Mouse (Mus musculus) heart, embryonic 13.5 days (tissue): ENCODE measurements around the gene Fastkd3. TPM values are rescaled to one million over a fixed set of nuclear protein-coding genes. Genes with fewer than 3 reads are reported as not detected.

Experiments used
- ATAC-seq: fragments of 200-750 bp; cut with Nextera tagmentation; 2 replicates; pipeline ENCODE4 v1.8.0; 2017; ENCODE audit warnings: moderate TSS enrichment; ENCODE audit not compliant: insufficient number of reproducible peaks, low FRiP score, low TSS enrichment; ENCODE audit errors: extremely low read depth
- H3K27ac ChIP-seq: fragments of 300-500 bp; sonication (generic); replicated peaks from 2 replicates; pipeline ENCODE4 v1.5.1; 2015; ENCODE audit warnings: moderate library complexity, mild to moderate bottlenecking, inconsistent platforms
- H3K27me3 ChIP-seq: fragments of 300-500 bp; sonication (generic); replicated peaks from 2 replicates; pipeline ENCODE4 v1.6.1; 2015; ENCODE audit warnings: mild to moderate bottlenecking, inconsistent platforms
- H3K36me3 ChIP-seq: fragments of 300-500 bp; sonication (generic); 2 replicates; pipeline ENCODE4 v1.6.1; 2015; ENCODE audit warnings: mild to moderate bottlenecking, inconsistent platforms
- H3K4me1 ChIP-seq: fragments of 300-500 bp; sonication (generic); 2 replicates; pipeline ENCODE4 v1.6.1; 2015; ENCODE audit warnings: inconsistent platforms
- H3K4me2 ChIP-seq: fragments of 300-500 bp; sonication (generic); 2 replicates; pipeline ENCODE4 v1.6.1; 2015; ENCODE audit warnings: inconsistent platforms, mild to moderate bottlenecking, moderate library complexity
- H3K4me3 ChIP-seq: fragments of 300-500 bp; sonication (generic); 2 replicates; pipeline ENCODE4 v1.5.1; 2015; ENCODE audit warnings: moderate library complexity, mild to moderate bottlenecking, inconsistent platforms
- H3K9ac ChIP-seq: fragments of 300-500 bp; sonication (generic); 2 replicates; pipeline ENCODE4 v1.6.1; 2015; ENCODE audit warnings: inconsistent platforms, mild to moderate bottlenecking, moderate library complexity
- H3K9me3 ChIP-seq: fragments of 300-500 bp; sonication (generic); 2 replicates; pipeline ENCODE4 v1.6.1; 2016; ENCODE audit warnings: inconsistent platforms
- WGBS: fragments of 180-500 bp; shearing (Covaris S2); methylation state at CpG from one replicate; pipeline ENCODE4 v1.1.7; 2015; ENCODE audit warnings: mixed read lengths; 5-methylcytosine and 5-hydroxymethylcytosine counted together
- polyA plus RNA-seq: library from polyadenylated mRNA; unstranded; fragments of >200 nt; fragmentation: Nextera tagmentation; extraction: Ambion mirVana; gene quantifications from 2 replicates; pipeline ENCODE4 v1.2.1, GENCODE M21; 2015

The Fastkd3 gene
- polyA plus RNA-seq, 1 experiment from 2014 or later: 18.1 TPM

- peak overlapping the region; percentile 96 for H3K4me2 ChIP-seq
- H3K27me3 ChIP-seq: no peaks in the 10 kb centered on the region
- peak overlapping the region; percentile 84 for H3K4me3 ChIP-seq
- no peaks in the 10 kb centered on the region for H3K9me3 ChIP-seq
- H3K36me3 ChIP-seq: peaks cover 57% of the 10 kb centered on the region
- H3K9ac ChIP-seq: peak overlapping the region; percentile 90
- H3K27ac ChIP-seq: peak overlapping the region; percentile 73
- 1% methylated on average over 11 of the region's 11 CpGs for WGBS
- peaks cover 25% of the 10 kb centered on the region for H3K4me1 ChIP-seq
- ATAC-seq: peak; percentile 7; the same call in 1 of the 2 replicates
Measured at GRCm38 (mm10) chr13:68582517-68582780, 415 bp downstream of the Fastkd3 start.

GRCm38 (mm10) chr13:68583961-68584360, 1.9 kb downstream of the Fastkd3 start:
- Histone ChIP-seq H3K4me1 (peaks cover 25% of the 10 kb centered on the region), H3K9ac (no peak overlapping the region), H3K27me3 (no peaks in the 10 kb centered on the region), H3K36me3 (peaks cover 57% of the 10 kb centered on the region), H3K27ac (no peak overlapping the region), H3K4me3 (no peak overlapping the region), H3K9me3 (no peaks in the 10 kb centered on the region), H3K4me2 (no peak overlapping the region)
- no peak for ATAC-seq
- 90% methylated on average over 11 of the region's 11 CpGs for WGBS

GRCm38 (mm10) chr13:68585441-68585840, 3.4 kb downstream of the Fastkd3 start:
- Histone ChIP-seq H3K27me3 (no peaks in the 10 kb centered on the region), H3K4me3 (no peak overlapping the region), H3K4me1 (peaks cover 22% of the 10 kb centered on the region), H3K36me3 (peaks cover 69% of the 10 kb centered on the region), H3K4me2 (no peak overlapping the region), H3K9ac (no peak overlapping the region), H3K9me3 (no peaks in the 10 kb centered on the region), H3K27ac (no peak overlapping the region)
- no peak for ATAC-seq
- 80% methylated on average over 7 of the region's 7 CpGs for WGBS

GRCm38 (mm10) chr13:68588352-68588751, 6.3 kb downstream of the Fastkd3 start:
- ATAC-seq: no peak
- Histone ChIP-seq H3K27me3 (no peaks in the 10 kb centered on the region), H3K4me1 (peaks cover 6% of the 10 kb centered on the region; the same call in 1 of the 2 replicates), H3K9ac (no peak overlapping the region), H3K4me2 (no peak overlapping the region), H3K4me3 (no peak overlapping the region), H3K36me3 (peaks cover 98% of the 10 kb centered on the region), H3K27ac (no peak overlapping the region), H3K9me3 (no peaks in the 10 kb centered on the region)

- Histone ChIP-seq H3K27ac (no peak overlapping the region), H3K4me1 (no peaks in the 10 kb centered on the region), H3K36me3 (peaks cover 50% of the 10 kb centered on the region), H3K9ac (no peak overlapping the region), H3K4me3 (no peak overlapping the region), H3K4me2 (no peak overlapping the region), H3K27me3 (peaks cover 11% of the 10 kb centered on the region; the same call in 1 of the 2 replicates), H3K9me3 (no peaks in the 10 kb centered on the region)
- 55% methylated on average over 1 of the region's 1 CpGs for WGBS
- ATAC-seq: no peak
Measured at GRCm38 (mm10) chr13:68593797-68594196, 11.8 kb downstream of the Fastkd3 start.

- Histone ChIP-seq H3K4me1 (peaks cover 9% of the 10 kb centered on the region), H3K4me3 (peak within 1 kb of the TSS; percentile 16; the same call in 1 of the 2 replicates), H3K27ac (no peak within 1 kb of the TSS), H3K4me2 (peak within 1 kb of the TSS; percentile 48), H3K36me3 (peaks cover 16% of the 10 kb centered on the region), H3K27me3 (peaks cover 11% of the 10 kb centered on the region; the same call in 1 of the 2 replicates), H3K9ac (no peak within 1 kb of the TSS), H3K9me3 (no peaks in the 10 kb centered on the region)
- ATAC-seq: no peak
- WGBS: 11% methylated on average over 10 of the region's 10 CpGs
Measured at GRCm38 (mm10) chr13:68597199-68597598, 15.2 kb downstream of the Fastkd3 start, which contains the start of gene 1700001L19Rik. Gene 1700001L19Rik (plus strand): TSS chr13:68597421.

- H3K4me1 ChIP-seq: peaks cover 9% of the 10 kb centered on the region
- ATAC-seq: no peak
- H3K4me3 ChIP-seq: peak overlapping the region; percentile 16; the same call in 1 of the 2 replicates
- no peaks in the 10 kb centered on the region for H3K9me3 ChIP-seq
- 11% methylated on average over 13 of the region's 13 CpGs for WGBS
- H3K4me2 ChIP-seq: peak overlapping the region; percentile 48
- H3K36me3 ChIP-seq: peaks cover 12% of the 10 kb centered on the region
- H3K27ac ChIP-seq: no peak overlapping the region
- peaks cover 11% of the 10 kb centered on the region; the same call in 1 of the 2 replicates for H3K27me3 ChIP-seq
- H3K9ac ChIP-seq: no peak overlapping the region
Measured at GRCm38 (mm10) chr13:68597667-68598066, 15.6 kb downstream of the Fastkd3 start.

- ATAC-seq: no peak
- peaks cover 11% of the 10 kb centered on the region; the same call in 1 of the 2 replicates for H3K27me3 ChIP-seq
Measured at GRCm38 (mm10) chr13:68598953-68599352, 16.9 kb downstream of the Fastkd3 start.

GRCm38 (mm10) chr13:68601184-68601583, 19.1 kb downstream of the Fastkd3 start:
- Histone ChIP-seq H3K27me3 (peaks cover 11% of the 10 kb centered on the region; the same call in 1 of the 2 replicates), H3K4me2 (0 out of 2 replicates have a peak overlapping the region, but pooled peaks have one; percentile 6), H3K4me3 (no peak overlapping the region), H3K27ac (no peak overlapping the region), H3K9me3 (no peaks in the 10 kb centered on the region), H3K36me3 (no peaks in the 10 kb centered on the region), H3K9ac (0 out of 2 replicates have a peak overlapping the region, but pooled peaks have one; percentile 28), H3K4me1 (peaks cover 14% of the 10 kb centered on the region)
- WGBS: 23% methylated on average over 6 of the region's 6 CpGs
- ATAC-seq: no peak

More at GRCm38 (mm10) chr13:68598953-68599352, 16.9 kb downstream of the Fastkd3 start:
- no peak overlapping the region for H3K4me3 ChIP-seq
- H3K9ac ChIP-seq: no peak overlapping the region
- no peak overlapping the region for H3K4me2 ChIP-seq
- H3K27ac ChIP-seq: no peak overlapping the region
- peaks cover 5% of the 10 kb centered on the region; the same call in 1 of the 2 replicates for H3K36me3 ChIP-seq
- peaks cover 9% of the 10 kb centered on the region for H3K4me1 ChIP-seq
- H3K9me3 ChIP-seq: no peaks in the 10 kb centered on the region

GRCm38 (mm10) chr13:68603085-68603484, 21.1 kb downstream of the Fastkd3 start:
- Histone ChIP-seq H3K9ac (no peak overlapping the region), H3K9me3 (no peaks in the 10 kb centered on the region), H3K4me2 (no peak overlapping the region), H3K36me3 (no peaks in the 10 kb centered on the region), H3K27ac (no peak overlapping the region), H3K4me1 (peaks cover 21% of the 10 kb centered on the region), H3K27me3 (no peaks in the 10 kb centered on the region), H3K4me3 (no peak overlapping the region)
- 63% methylated on average over 6 of the region's 6 CpGs for WGBS
- no peak for ATAC-seq

- H3K4me2 ChIP-seq: peak overlapping the region; percentile 66
- H3K4me1 ChIP-seq: peaks cover 23% of the 10 kb centered on the region
- H3K27me3 ChIP-seq: no peaks in the 10 kb centered on the region
- no peak overlapping the region; the same call in 1 of the 2 replicates for H3K9ac ChIP-seq
- peak overlapping the region; percentile 40 for H3K4me3 ChIP-seq
- no peaks in the 10 kb centered on the region for H3K36me3 ChIP-seq
- no peak overlapping the region for H3K27ac ChIP-seq
- WGBS: 4% methylated on average over 11 of the region's 11 CpGs
- H3K9me3 ChIP-seq: no peaks in the 10 kb centered on the region
- ATAC-seq: 0 out of 2 replicates have a peak, but pooled peaks have one; percentile 55
Measured at GRCm38 (mm10) chr13:68605689-68606126, 23.7 kb downstream of the Fastkd3 start.
